Mouse (Mus musculus): ENCODE data around the gene Ptprg. TPM values are rescaled to one million over a fixed set of nuclear protein-coding genes. Genes with fewer than 3 reads are reported as not detected.

Gene Ptprg
- total RNA-seq, 2 experiments from 2014 or later: 1.7 TPM; not detected in 1

- no peak for ATAC-seq (replicated peaks; ENCODE audit: low FRiP score, poor library complexity, severe bottlenecking)
Measured at GRCm38 (mm10) chr14:11857928-11858481, 304.7 kb downstream of the Ptprg start.

GRCm38 (mm10) chr14:11863286-11863685 lies 310.0 kb downstream of the Ptprg start:
- no peak for ATAC-seq (replicated peaks; ENCODE audit: low FRiP score, poor library complexity, severe bottlenecking)

GRCm38 (mm10) chr14:11864840-11865239 lies 311.5 kb downstream of the Ptprg start:
- no peak for ATAC-seq (replicated peaks; ENCODE audit: low FRiP score, poor library complexity, severe bottlenecking)

- ATAC-seq (replicated peaks; ENCODE audit: low FRiP score, poor library complexity, severe bottlenecking): no peak
Measured at GRCm38 (mm10) chr14:11865332-11865731, 312.0 kb downstream of the Ptprg start.

GRCm38 (mm10) chr14:11865872-11866271 lies 312.5 kb downstream of the Ptprg start:
- no peak for ATAC-seq (replicated peaks; ENCODE audit: low FRiP score, poor library complexity, severe bottlenecking)

- no peak for ATAC-seq (replicated peaks; ENCODE audit: low FRiP score, poor library complexity, severe bottlenecking)
Measured at GRCm38 (mm10) chr14:11866416-11866815, 313.1 kb downstream of the Ptprg start.

GRCm38 (mm10) chr14:11868636-11869035 lies 315.3 kb downstream of the Ptprg start:
- ATAC-seq (replicated peaks; ENCODE audit: low FRiP score, poor library complexity, severe bottlenecking): no peak

GRCm38 (mm10) chr14:11871752-11872344 lies 318.5 kb downstream of the Ptprg start:
- ATAC-seq (replicated peaks; ENCODE audit: low FRiP score, poor library complexity, severe bottlenecking): no peak

- no peak for ATAC-seq (replicated peaks; ENCODE audit: low FRiP score, poor library complexity, severe bottlenecking)
Measured at GRCm38 (mm10) chr14:11874266-11874665, 320.9 kb downstream of the Ptprg start.

GRCm38 (mm10) chr14:11874960-11875889 lies 321.9 kb downstream of the Ptprg start:
- no peak for ATAC-seq (replicated peaks; ENCODE audit: low FRiP score, poor library complexity, severe bottlenecking)

GRCm38 (mm10) chr14:11881082-11881481 lies 327.8 kb downstream of the Ptprg start:
- no peak for ATAC-seq (replicated peaks; ENCODE audit: low FRiP score, poor library complexity, severe bottlenecking)

- ATAC-seq (replicated peaks; ENCODE audit: low FRiP score, poor library complexity, severe bottlenecking): no peak
Measured at GRCm38 (mm10) chr14:11883142-11883921, 330.0 kb downstream of the Ptprg start.

GRCm38 (mm10) chr14:11883995-11884394 lies 330.7 kb downstream of the Ptprg start:
- no peak for ATAC-seq (replicated peaks; ENCODE audit: low FRiP score, poor library complexity, severe bottlenecking)

GRCm38 (mm10) chr14:11886417-11886816 lies 333.1 kb downstream of the Ptprg start:
- no peak for ATAC-seq (replicated peaks; ENCODE audit: low FRiP score, poor library complexity, severe bottlenecking)

- no peak for ATAC-seq (replicated peaks; ENCODE audit: low FRiP score, poor library complexity, severe bottlenecking)
Measured at GRCm38 (mm10) chr14:11890890-11891289, 337.6 kb downstream of the Ptprg start.

GRCm38 (mm10) chr14:11892621-11893020 lies 339.3 kb downstream of the Ptprg start:
- no peak for ATAC-seq (replicated peaks; ENCODE audit: low FRiP score, poor library complexity, severe bottlenecking)

- ATAC-seq (replicated peaks; ENCODE audit: low FRiP score, poor library complexity, severe bottlenecking): no peak
Measured at GRCm38 (mm10) chr14:11895486-11895885, 342.2 kb downstream of the Ptprg start.

- no peak for ATAC-seq (replicated peaks; ENCODE audit: low FRiP score, poor library complexity, severe bottlenecking)
Measured at GRCm38 (mm10) chr14:11902794-11903193, 349.5 kb downstream of the Ptprg start.

- ATAC-seq (replicated peaks; ENCODE audit: low FRiP score, poor library complexity, severe bottlenecking): no peak
Measured at GRCm38 (mm10) chr14:11906130-11906675, 352.9 kb downstream of the Ptprg start.

- no peak for ATAC-seq (replicated peaks; ENCODE audit: low FRiP score, poor library complexity, severe bottlenecking)
Measured at GRCm38 (mm10) chr14:11912253-11912652, 358.9 kb downstream of the Ptprg start.

Measured in erythroid progenitor cell, adult 5-6 weeks (primary cell).